Mouse (Mus musculus) heart, embryonic 12.5 days (tissue): ENCODE measurements around the gene Cxcl1. TPM values are rescaled to one million over a fixed set of nuclear protein-coding genes. Genes with fewer than 3 reads are reported as not detected.
A peak's percentile ranks its signal among the peaks of the same experiment; 100 is the strongest.

ENCODE experiments used
- ATAC-seq: fragments of 200-750 bp; cut with Nextera tagmentation; 2 replicates; pipeline ENCODE4 v1.8.0; 2017; ENCODE audit warnings: moderate TSS enrichment, moderate library complexity; ENCODE audit not compliant: insufficient number of reproducible peaks, low FRiP score
- H3K27ac ChIP-seq: fragments of 300-500 bp; sonication (generic); 2 replicates; pipeline ENCODE4 v1.5.1; 2016; ENCODE audit warnings: mild to moderate bottlenecking, moderate library complexity; ENCODE audit not compliant: poor library complexity, severe bottlenecking
- H3K27me3 ChIP-seq: fragments of 300-500 bp; sonication (generic); replicated peaks from 2 replicates; pipeline ENCODE4 v1.6.1; 2016; ENCODE audit warnings: mild to moderate bottlenecking, moderate library complexity
- H3K36me3 ChIP-seq: fragments of 300-500 bp; sonication (generic); 2 replicates; pipeline ENCODE4 v1.6.1; 2016; ENCODE audit warnings: mild to moderate bottlenecking, moderate library complexity
- H3K4me1 ChIP-seq: fragments of 300-500 bp; sonication (generic); replicated peaks from 2 replicates; pipeline ENCODE4 v1.6.1; 2016; ENCODE audit warnings: mild to moderate bottlenecking
- H3K4me2 ChIP-seq: fragments of 300-500 bp; sonication (generic); 2 replicates; pipeline ENCODE4 v1.6.1; 2016; ENCODE audit warnings: mild to moderate bottlenecking, moderate library complexity
- H3K4me3 ChIP-seq: fragments of 300-500 bp; sonication (generic); 2 replicates; pipeline ENCODE4 v1.5.1; 2016; ENCODE audit warnings: mild to moderate bottlenecking
- H3K9ac ChIP-seq: fragments of 300-500 bp; sonication (generic); 2 replicates; pipeline ENCODE4 v1.6.1; 2016; ENCODE audit warnings: mild to moderate bottlenecking, moderate library complexity
- H3K9me3 ChIP-seq: fragments of 300-500 bp; sonication (generic); replicated peaks from 2 replicates; pipeline ENCODE4 v1.6.1; 2016; ENCODE audit warnings: mild to moderate bottlenecking, moderate library complexity
- WGBS: fragments of 180-500 bp; shearing (Covaris S2); methylation state at CpG from one replicate; pipeline ENCODE4 v1.1.7; 2016; 5-methylcytosine and 5-hydroxymethylcytosine counted together
- polyA plus RNA-seq: library from polyadenylated mRNA; unstranded; fragments of >200 nt; fragmentation: Nextera tagmentation; extraction: Ambion mirVana; gene quantifications from 2 replicates; pipeline ENCODE4 v1.2.1, GENCODE M21; 2016

The Cxcl1 gene
- polyA plus RNA-seq, 1 experiment from 2014 or later, result not detected

GRCm38 (mm10) chr5:90872377-90872776, 18.7 kb upstream of the Cxcl1 start:
- no peaks in the 10 kb centered on the region for H3K9me3 ChIP-seq
- H3K4me1 ChIP-seq, result peaks cover 14% of the 10 kb centered on the region; the same call in 1 of the 2 replicates
- H3K4me3 ChIP-seq, result no peak overlapping the region
- WGBS, result 70% methylated on average over 7 of the region's 7 CpGs
- no peak overlapping the region for H3K27ac ChIP-seq
- H3K36me3 ChIP-seq, result no peaks in the 10 kb centered on the region
- H3K27me3 ChIP-seq, result no peaks in the 10 kb centered on the region
- no peak for ATAC-seq
- no peak overlapping the region for H3K4me2 ChIP-seq
- H3K9ac ChIP-seq, result no peak overlapping the region

- H3K4me1 ChIP-seq, result peaks cover 14% of the 10 kb centered on the region; the same call in 1 of the 2 replicates
- H3K9ac ChIP-seq, result no peak overlapping the region
- no peak overlapping the region for H3K4me2 ChIP-seq
- WGBS, result 23% methylated on average over 4 of the region's 4 CpGs
- H3K27ac ChIP-seq, result peak overlapping the region; percentile 70
- H3K36me3 ChIP-seq, result no peaks in the 10 kb centered on the region
- peak; percentile 72; the same call in 1 of the 2 replicates for ATAC-seq
- no peak overlapping the region for H3K4me3 ChIP-seq
- no peaks in the 10 kb centered on the region for H3K9me3 ChIP-seq
- no peaks in the 10 kb centered on the region for H3K27me3 ChIP-seq
These were observed 15.0 kb upstream of the Cxcl1 start for GRCm38 (mm10) chr5:90876045-90876444.

- no peaks in the 10 kb centered on the region for H3K36me3 ChIP-seq
- H3K4me3 ChIP-seq, result no peak overlapping the region
- 66% methylated on average over 8 of the region's 8 CpGs for WGBS
- no peak for ATAC-seq
- no peak overlapping the region for H3K4me2 ChIP-seq
- H3K9ac ChIP-seq, result no peak overlapping the region
- H3K27ac ChIP-seq, result no peak overlapping the region
- H3K4me1 ChIP-seq, result peaks cover 14% of the 10 kb centered on the region; the same call in 1 of the 2 replicates
- no peaks in the 10 kb centered on the region for H3K9me3 ChIP-seq
- no peaks in the 10 kb centered on the region for H3K27me3 ChIP-seq
These were observed 14.4 kb upstream of the Cxcl1 start for GRCm38 (mm10) chr5:90876471-90877172.

- H3K4me3 ChIP-seq, result no peak overlapping the region
- H3K27ac ChIP-seq, result no peak overlapping the region
- H3K27me3 ChIP-seq, result no peaks in the 10 kb centered on the region
- no peaks in the 10 kb centered on the region for H3K9me3 ChIP-seq
- no peak overlapping the region for H3K4me2 ChIP-seq
- H3K4me1 ChIP-seq, result peaks cover 14% of the 10 kb centered on the region; the same call in 1 of the 2 replicates
- ATAC-seq, result no peak
- H3K36me3 ChIP-seq, result no peaks in the 10 kb centered on the region
- no peak overlapping the region for H3K9ac ChIP-seq
These were observed 13.9 kb upstream of the Cxcl1 start for GRCm38 (mm10) chr5:90877173-90877512.

- H3K4me1 ChIP-seq, result peaks cover 15% of the 10 kb centered on the region; the same call in 1 of the 2 replicates
- no peaks in the 10 kb centered on the region for H3K9me3 ChIP-seq
- H3K4me3 ChIP-seq, result no peak overlapping the region
- H3K27me3 ChIP-seq, result no peaks in the 10 kb centered on the region
- ATAC-seq, result no peak; the same call in 1 of the 2 replicates
- H3K27ac ChIP-seq, result no peak overlapping the region
- no peak overlapping the region for H3K4me2 ChIP-seq
- no peaks in the 10 kb centered on the region for H3K36me3 ChIP-seq
- H3K9ac ChIP-seq, result no peak overlapping the region
- WGBS, result 63% methylated on average over 3 of the region's 3 CpGs
These were observed 11.6 kb upstream of the Cxcl1 start for GRCm38 (mm10) chr5:90879307-90880014.

- no peak overlapping the region for H3K4me2 ChIP-seq
- no peaks in the 10 kb centered on the region for H3K27me3 ChIP-seq
- H3K9me3 ChIP-seq, result no peaks in the 10 kb centered on the region
- H3K9ac ChIP-seq, result no peak overlapping the region
- peaks cover 15% of the 10 kb centered on the region; the same call in 1 of the 2 replicates for H3K4me1 ChIP-seq
- ATAC-seq, result no peak
- H3K36me3 ChIP-seq, result no peaks in the 10 kb centered on the region
- 89% methylated on average over 7 of the region's 7 CpGs for WGBS
- H3K27ac ChIP-seq, result no peak overlapping the region
- no peak overlapping the region for H3K4me3 ChIP-seq
These were observed 10.6 kb upstream of the Cxcl1 start for GRCm38 (mm10) chr5:90880335-90880850.

GRCm38 (mm10) chr5:90881021-90881420, 10.0 kb upstream of the Cxcl1 start:
- no peak for ATAC-seq
- H3K36me3 ChIP-seq, result no peaks in the 10 kb centered on the region
- H3K27me3 ChIP-seq, result no peaks in the 10 kb centered on the region
- H3K9ac ChIP-seq, result no peak overlapping the region
- no peaks in the 10 kb centered on the region for H3K9me3 ChIP-seq
- WGBS, result 87% methylated on average over 4 of the region's 4 CpGs
- no peak overlapping the region for H3K4me3 ChIP-seq
- no peak overlapping the region for H3K27ac ChIP-seq
- H3K4me1 ChIP-seq, result peaks cover 11% of the 10 kb centered on the region; the same call in 1 of the 2 replicates
- H3K4me2 ChIP-seq, result no peak overlapping the region

GRCm38 (mm10) chr5:90881682-90882081, 9.4 kb upstream of the Cxcl1 start:
- WGBS, result 84% methylated on average over 5 of the region's 5 CpGs

GRCm38 (mm10) chr5:90882146-90882545, 8.9 kb upstream of the Cxcl1 start:
- Histone ChIP-seq H3K4me1 (0 out of 2 replicates have a peak, but pooled peaks cover 6% of the 10 kb centered on the region), H3K27ac (no peak overlapping the region), H3K4me3 (no peak overlapping the region), H3K9me3 (no peaks in the 10 kb centered on the region), H3K27me3 (no peaks in the 10 kb centered on the region), H3K36me3 (no peaks in the 10 kb centered on the region), H3K4me2 (no peak overlapping the region), H3K9ac (no peak overlapping the region)
- WGBS, result 85% methylated on average over 5 of the region's 5 CpGs
- ATAC-seq, result no peak

More at GRCm38 (mm10) chr5:90881682-90882081, 9.4 kb upstream of the Cxcl1 start:
- H3K27me3 ChIP-seq, result no peaks in the 10 kb centered on the region
- H3K9ac ChIP-seq, result no peak overlapping the region
- no peak overlapping the region for H3K4me2 ChIP-seq
- H3K36me3 ChIP-seq, result no peaks in the 10 kb centered on the region
- 0 out of 2 replicates have a peak, but pooled peaks cover 9% of the 10 kb centered on the region for H3K4me1 ChIP-seq
- H3K27ac ChIP-seq, result no peak overlapping the region
- ATAC-seq, result no peak
- no peak overlapping the region for H3K4me3 ChIP-seq
- H3K9me3 ChIP-seq, result no peaks in the 10 kb centered on the region

GRCm38 (mm10) chr5:90884628-90885242, 6.3 kb upstream of the Cxcl1 start:
- H3K27me3 ChIP-seq, result peaks cover 1% of the 10 kb centered on the region; the same call in 1 of the 2 replicates
- H3K36me3 ChIP-seq, result no peaks in the 10 kb centered on the region
- no peak overlapping the region for H3K4me2 ChIP-seq
- H3K9me3 ChIP-seq, result no peaks in the 10 kb centered on the region
- H3K9ac ChIP-seq, result no peak overlapping the region
- H3K4me3 ChIP-seq, result no peak overlapping the region
- peak; percentile 73 for ATAC-seq
- H3K27ac ChIP-seq, result no peak overlapping the region
- 31% methylated on average over 2 of the region's 2 CpGs for WGBS
- 0 out of 2 replicates have a peak, but pooled peaks cover 6% of the 10 kb centered on the region for H3K4me1 ChIP-seq

GRCm38 (mm10) chr5:90888661-90889060, 2.4 kb upstream of the Cxcl1 start:
- Histone ChIP-seq H3K4me1 (0 out of 2 replicates have a peak, but pooled peaks cover 9% of the 10 kb centered on the region), H3K36me3 (no peaks in the 10 kb centered on the region), H3K4me3 (no peak overlapping the region), H3K4me2 (no peak overlapping the region), H3K27me3 (peaks cover 4% of the 10 kb centered on the region; the same call in 1 of the 2 replicates), H3K9me3 (no peaks in the 10 kb centered on the region), H3K9ac (no peak overlapping the region), H3K27ac (no peak overlapping the region)
- no peak for ATAC-seq
- 73% methylated on average over 5 of the region's 5 CpGs for WGBS
